Mouse (Mus musculus): ENCODE measurements at regions not wholly inside any gene's neighbourhood (a gene's known extent, or its start where the extent isn't known, plus 50 kb on each side); places are given as distances from the start of the nearest gene placed in this dataset.
A peak's percentile ranks its signal among the peaks of the same experiment; 100 is the strongest.

GRCm38 (mm10) chr6:117572006-117572405, 269.0 kb upstream of the Zfp637 start:
- DNase-seq, result no peak

DNA sequence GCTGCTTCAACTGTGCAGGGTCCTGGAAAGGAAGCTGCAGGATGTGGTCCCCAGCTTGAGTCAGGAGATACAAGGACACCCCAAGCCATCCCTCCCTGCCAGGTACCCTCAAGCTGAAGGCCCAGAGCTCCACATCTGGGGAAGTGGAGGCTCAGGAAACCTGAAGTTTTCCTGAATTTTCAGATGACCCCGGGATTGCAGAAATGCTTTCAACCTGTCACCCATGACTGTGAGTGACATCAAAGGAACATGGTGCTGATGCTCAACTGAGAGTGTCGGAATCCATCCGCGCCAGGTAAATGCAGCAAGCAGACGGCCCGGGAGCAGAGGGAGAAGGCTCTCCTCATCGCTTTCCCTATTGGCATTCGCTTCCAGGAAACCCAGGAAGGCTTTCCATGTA, 267.6 kb upstream of the Zfp637 start:
- DNase-seq, result no peak

- no peak for DNase-seq
These were observed 266.8 kb upstream of the Zfp637 start for GRCm38 (mm10) chr6:117574146-117574545.

GRCm38 (mm10) chr6:117575057-117575456, 265.9 kb upstream of the Zfp637 start:
- no peak for DNase-seq

DNA sequence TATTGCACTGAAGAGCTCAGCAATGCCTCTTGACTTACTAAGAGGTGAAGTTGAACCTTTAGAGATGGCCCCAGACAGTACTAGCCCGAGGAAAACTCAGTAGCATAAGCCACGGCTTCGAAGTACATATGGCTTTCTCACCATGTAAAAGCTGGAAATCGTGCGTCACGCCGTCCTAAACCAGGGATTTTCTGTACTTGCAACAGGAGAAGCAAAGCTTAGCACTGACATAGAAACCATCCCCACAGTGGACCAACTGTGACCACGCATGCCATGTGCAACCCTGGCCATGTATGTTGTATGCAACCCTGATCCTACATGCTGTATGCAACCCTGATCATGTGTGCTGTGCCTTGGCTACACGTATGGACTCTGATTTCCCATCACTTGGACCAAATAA, 265.0 kb upstream of the Zfp637 start:
- no peak for DNase-seq

DNA sequence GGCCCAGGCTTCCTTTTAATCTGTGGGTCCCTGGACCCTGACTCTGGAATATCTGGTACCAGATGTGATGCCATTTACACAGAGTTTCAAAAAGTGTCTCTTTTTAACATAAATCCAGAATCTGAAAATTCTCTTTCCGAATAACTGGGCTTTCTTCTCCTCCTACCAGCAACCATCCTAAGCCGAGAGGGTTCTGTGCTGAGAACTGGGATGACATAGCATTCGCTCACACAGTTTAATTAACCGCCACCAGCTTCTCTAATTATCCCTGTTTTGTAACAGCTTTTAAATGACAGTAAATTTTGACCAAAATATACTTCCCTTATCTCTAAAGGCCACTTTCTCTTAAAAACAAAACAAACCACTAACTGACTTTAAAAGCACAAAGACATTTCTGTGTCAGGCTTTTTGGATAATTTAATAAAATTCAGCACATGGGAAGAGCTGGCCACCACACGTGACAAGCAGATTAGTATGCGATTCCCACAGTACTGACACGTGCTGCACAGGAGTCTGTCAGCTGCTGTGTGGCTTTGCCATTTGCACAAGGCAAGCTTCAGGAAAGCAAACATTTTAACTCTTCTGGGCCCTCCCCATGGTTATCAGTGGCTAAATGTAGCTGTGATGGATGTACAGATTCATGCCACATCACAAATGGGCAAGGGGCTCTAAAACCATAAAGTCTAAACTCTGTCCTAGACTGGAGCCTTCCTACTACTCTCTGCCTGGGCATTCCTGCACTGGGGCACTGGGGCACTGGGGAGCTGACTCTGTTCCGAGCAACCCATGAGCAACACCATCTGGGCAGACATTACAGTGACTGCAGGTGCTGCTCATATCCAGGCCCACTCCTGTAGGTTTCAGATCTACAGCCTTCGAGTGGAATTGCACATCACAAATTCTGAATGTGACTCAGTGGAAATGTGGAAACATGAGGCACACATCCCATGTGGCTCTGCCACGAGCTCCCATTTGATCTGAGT, 263.1 kb upstream of the Zfp637 start:
- DNase-seq, result no peak

DNA sequence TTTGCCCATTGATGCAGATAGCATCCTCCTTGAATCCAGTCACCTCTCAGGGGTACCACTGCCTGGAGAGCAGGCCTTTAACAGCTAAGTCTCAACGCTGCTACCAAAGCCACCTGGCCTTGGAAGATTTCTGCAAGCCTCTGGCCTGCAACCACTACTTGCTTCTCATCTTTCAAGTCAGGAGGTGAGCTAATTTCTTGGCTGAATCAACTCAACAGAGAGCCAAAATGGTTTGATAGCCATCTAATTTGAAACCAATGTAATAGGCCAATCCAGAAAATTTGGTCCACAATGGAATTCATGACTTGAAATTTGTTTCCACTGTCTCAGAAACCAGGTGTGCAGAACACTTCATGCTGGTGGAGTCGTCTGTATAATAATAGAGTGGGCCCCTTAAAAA, 260.0 kb upstream of the Zfp637 start:
- DNase-seq, result no peak

DNA sequence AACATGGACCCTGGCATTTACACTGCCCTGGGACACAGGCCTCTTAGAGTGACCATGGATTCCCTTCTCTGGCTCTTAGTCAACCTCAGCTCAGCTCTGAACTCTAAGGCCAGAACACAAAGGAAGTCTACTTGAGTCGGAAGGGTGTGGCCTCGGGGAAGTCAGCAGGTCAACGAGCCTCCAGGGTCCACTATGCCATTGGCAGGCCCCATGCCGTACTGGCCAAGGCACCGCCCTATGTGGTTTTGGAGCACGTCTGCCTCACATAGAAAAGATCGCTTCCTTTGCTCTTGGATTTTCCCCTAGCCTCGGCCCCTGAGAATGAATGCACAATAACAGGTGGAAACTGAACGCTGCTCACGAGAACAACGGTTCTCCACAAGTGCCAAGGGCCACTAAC, 257.9 kb upstream of the Zfp637 start:
- peak; percentile 78 for DNase-seq

DNA sequence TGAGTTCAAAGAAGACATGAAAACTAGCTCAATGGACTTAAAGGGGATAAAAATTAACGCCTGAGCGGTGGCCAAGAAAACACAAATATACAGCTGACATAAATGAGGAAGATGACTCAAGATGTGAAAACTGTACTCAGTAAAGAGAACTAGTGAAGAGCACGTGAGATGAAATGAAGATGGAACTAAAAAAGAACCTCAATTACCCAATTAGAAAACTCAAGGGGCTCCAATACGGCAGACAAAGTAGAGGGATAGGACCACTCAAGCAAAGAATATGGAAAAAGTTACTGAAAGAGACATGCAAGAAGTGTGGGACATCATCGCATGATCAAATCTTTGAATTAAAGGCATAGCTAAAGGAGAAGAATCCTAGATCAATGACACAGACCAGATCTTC, 256.4 kb upstream of the Zfp637 start:
- no peak for DNase-seq

DNA sequence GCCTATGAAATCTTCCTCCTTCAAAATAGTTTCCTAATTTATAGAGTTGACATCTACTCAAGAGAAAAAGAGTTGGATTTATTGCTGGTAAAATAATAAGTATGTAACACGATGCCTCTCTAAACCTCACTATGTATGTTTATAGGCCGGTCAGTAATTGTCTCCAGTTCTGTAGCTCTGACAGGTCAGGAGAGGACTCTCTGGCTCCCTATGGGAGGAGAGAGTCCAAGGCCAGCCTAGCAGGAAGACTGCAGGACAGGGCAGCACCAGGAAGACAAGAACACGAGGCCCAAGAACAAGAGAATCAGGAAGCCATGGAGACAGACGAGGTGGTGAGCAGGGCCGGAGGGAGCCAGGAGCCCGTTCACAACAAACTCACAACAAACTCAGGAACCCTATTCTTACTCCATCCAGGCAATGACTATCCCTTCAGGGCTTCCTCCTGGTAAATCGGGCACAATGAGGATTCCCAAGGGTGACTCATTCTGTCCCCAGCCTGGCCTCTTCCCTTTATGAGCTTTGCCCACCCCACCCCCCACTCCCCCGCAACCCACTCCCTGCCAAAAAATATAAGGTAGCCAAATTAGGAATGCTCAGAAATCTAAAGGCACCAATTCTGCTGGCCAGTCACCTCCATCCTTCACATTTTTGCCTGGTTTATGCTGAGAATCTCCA, 244.7 kb upstream of the Zfp637 start:
- DNase-seq, result no peak

DNA sequence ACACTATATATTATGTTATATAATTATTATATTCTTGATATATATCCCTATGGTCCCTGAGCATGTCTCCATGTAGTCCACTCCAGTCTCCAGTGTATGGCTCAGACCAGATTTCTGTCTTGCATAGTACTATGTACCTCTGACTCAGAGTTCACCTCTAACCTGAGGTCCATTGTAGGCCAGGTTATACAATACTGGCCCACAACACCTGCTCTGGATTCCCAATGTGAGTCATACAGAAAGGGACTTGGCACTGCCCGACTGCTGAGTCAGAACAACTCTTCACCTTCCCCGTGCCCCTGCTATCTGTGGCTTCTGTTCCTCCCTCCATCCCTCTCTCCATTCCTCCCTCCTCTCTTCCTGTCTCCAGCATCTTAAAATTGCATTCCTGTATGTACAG, 236.1 kb upstream of the Zfp637 start:
- DNase-seq, result no peak

DNA sequence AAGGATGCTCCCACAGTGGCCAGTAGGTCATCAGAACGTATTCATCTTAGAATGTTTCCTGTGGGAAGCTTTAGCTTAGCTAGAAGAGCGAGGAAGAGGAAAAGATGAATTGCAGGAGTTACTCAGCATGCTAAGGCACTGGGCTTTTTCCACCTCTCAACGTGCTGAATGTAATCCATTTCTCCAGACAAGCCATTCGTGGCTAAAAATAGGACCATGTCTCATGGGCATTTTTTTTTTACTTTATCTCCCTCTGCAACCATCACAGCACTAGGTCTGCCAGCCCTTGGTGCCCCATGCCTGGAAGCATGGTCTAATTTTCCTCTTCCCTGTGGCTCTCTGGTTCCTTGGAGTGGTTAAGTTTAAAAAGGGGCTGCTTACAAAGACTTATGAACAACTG, 235.3 kb upstream of the Zfp637 start:
- no peak for DNase-seq

DNA sequence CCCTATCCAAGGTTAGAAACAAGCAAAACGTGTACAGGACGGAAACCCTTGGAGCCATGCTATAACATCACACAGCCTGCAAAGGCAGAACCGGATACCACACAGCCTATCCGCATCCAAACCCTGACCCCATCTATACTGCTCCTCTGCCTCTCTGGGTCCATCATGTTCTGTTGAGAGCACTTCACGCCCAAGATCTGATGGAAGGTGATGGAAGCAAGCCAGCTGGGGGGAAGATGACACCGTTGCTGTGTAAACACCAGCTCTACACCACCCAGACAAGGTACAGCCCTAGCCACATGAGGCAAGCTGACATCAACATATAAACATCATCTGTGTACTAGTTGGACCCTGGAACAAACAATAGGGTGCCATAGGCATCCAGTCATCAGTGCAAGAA, 234.8 kb upstream of the Zfp637 start:
- DNase-seq, result no peak

DNA sequence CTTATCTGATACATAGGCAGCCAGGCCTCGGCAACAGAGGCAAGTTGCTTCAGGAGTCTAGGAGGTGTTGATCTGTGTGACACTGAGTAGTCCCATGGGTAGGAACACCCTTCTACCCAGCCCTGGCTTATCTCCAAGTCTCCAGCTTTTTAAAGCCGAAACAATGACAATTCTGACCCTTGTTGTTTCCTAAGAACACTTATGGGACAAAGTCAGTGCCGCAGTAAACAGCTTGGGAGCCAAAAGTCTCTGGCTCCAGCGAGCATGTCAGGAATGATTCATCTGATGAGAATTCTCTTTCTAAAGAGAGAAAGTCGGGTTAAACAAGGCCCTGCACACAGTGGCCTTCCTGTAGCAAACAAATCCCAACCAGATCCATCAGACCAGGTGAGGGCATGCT, 234.0 kb upstream of the Zfp637 start:
- peak; percentile 41 for DNase-seq

DNA sequence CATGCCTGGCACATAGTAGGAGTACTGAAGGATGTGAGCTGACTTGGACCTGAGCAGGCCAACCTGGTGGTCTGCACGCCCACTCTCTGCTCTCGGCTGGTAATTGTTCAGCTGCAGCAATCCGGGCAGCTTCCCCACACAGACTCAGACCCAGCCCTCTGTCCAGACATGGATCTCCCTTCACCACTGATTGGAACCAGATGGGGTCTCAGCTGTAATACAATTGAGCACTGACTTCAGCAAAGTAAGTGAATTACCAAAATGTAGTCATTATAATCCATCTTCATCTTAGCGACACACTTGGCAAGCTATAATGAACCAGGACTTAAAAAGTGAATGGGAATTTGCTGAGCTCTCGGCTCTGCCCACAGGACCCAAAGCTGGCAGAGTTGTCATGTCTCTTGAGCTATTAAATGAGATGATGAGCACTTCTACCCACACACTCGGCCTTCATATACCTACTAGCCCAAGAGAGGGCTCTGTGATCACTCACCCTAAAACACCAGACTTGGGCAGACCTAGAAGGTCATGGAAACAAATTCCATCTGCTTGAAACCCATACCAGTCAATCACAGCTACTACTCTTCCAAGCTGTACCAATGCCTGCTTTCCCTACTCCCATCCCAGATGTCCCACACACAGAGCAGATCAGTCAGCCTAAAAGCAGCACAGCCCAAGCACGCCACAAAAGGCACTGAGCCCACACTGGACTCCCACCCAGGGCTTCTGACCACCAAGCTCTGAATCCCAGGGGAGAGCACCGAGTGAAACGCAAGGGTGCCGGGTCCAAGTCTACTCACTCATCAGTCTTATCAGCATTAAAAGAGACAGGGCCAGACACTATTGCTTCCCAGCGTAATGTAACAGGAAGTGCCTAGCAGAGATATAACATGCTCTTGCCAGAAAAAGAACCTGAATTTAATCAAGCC, 231.2 kb upstream of the Zfp637 start:
- DNase-seq, result peak; percentile 33

GRCm38 (mm10) chr6:117611281-117611680, 229.7 kb upstream of the Zfp637 start:
- DNase-seq, result no peak

- DNase-seq, result no peak
These were observed 229.0 kb upstream of the Zfp637 start for GRCm38 (mm10) chr6:117611965-117612364.

- DNase-seq, result no peak
These were observed 228.6 kb upstream of the Zfp637 start for GRCm38 (mm10) chr6:117612421-117612820.

DNA sequence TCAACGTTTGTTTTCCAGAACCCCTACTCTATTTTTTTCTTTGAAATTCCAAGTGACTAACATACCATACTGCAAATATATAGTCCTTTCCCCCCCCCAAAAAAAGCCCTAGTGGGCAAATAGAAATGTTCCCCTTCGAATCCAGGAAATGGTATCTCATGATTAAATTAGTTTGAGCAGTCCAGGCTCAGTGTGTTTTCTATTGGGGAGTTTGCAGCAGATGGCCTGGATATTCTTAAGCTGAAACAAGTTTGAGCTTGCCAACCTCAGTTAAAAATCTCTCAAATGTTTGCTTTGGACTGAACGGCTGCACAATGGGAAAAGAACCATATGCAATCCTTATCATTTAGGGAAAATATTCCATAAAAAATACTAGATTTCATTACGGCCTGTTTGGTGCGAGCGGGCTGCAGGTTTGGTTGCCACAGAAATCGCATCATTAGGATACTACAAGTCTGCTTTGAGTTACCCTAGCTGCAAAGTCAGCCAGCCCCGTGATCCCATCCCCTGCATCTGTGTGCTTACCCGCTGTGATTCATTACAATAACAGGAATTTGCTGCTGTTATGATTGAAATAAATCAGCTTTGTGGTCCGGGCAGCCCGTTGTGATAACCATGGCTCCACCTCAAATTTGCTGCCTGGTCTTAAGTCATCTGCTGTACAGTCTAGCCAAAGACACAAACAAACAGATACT, 227.2 kb upstream of the Zfp637 start:
- DNase-seq, result no peak

DNA sequence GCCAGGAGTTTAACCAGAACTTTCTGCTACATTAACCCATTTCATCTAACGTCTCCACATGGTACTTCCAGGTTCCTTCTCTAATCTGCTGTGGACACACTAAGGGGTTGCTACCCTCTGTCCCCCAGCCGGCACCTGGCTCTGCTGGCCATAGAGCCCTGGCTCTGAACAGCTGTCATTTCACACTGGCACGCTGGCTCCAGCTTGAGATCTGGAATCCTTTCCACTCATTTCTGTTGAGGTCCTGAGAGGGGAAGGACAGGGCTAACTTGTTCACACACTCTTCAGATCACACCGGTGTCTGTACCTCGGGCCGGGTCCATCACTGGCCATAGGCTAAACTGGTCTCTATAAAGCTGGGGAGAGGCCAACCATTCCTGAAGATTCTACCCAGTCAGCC, 226.6 kb upstream of the Zfp637 start:
- DNase-seq, result no peak

GRCm38 (mm10) chr6:117617168-117617567, 223.8 kb upstream of the Zfp637 start:
- DNase-seq, result no peak

DNA sequence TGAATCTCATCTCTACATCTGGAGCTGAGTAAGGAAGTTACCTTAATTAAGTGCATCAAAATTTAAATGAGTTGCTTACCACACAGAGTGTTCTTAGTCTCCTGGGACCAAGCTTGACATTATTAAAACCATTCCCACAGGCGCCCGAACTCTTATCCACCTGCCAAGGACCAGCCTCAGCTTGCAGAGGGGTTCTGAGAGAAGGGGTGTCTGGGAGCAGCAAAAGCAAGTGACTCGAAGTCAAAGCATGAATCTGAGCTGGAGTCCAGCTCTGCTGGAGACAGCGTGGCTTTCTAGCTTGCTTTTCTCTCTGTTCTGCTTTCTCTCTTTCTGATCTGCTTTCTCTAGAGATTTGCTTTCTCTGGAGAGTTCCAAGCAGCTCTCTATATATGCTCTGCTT, 223.0 kb upstream of the Zfp637 start:
- DNase-seq, result no peak

Data from gastrocnemius, postnatal 25 days (tissue).